Mouse (Mus musculus) adrenal gland, postnatal 10 days (tissue): Measurements from ENCODE around the gene Gm3286. TPM values are rescaled to one million over a fixed set of nuclear protein-coding genes. Genes with fewer than 3 reads are reported as not detected.
"Not testable (repeated sequence)": the region's sequence is repeated elsewhere in the genome, so short reads cannot be mapped to it uniquely, and the experiment has no call there.

ENCODE experiments used
- DNase-seq: peaks from one replicate; pipeline ENCODE4 v3.0.0; 2021; ENCODE audit warnings: mixed read lengths
- long read RNA-seq, 2 experiments: library from polyadenylated mRNA; stranded (forward); transcript quantifications; one replicate each; pipeline ENCODE4 v2.0.0; 2021
- total RNA-seq, 2 experiments: library from RNA; stranded (reverse); gene quantifications; 2 replicates each; pipeline ENCODE4 v1.2.3; 2021

The Gm3286 gene
- not detected for total RNA-seq
- long read RNA-seq, experiment 1, result 0 reads
- long read RNA-seq, experiment 2, result 0 reads

DNA sequence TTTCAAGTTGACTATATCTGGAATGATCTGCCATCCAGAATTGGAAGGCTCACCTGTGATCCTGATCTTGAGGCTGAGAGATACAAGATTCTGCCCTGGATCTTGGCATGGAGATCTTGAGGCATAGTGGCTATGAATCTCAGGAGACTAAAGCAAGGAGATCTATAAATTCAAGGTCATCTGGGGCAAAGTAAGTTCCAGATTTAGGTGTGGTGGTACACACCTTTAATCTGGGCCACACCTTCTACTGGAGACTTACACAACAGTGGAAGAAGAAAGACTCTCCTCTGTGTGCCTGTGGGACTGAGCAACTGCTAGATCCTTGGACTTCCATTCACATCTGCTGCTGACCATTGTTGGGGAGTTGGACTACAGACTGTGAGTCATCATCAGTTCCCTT is at the start of gene Gm3286:
Gm3286 (plus strand) TSS at position 301 of the 400 bp plus-strand sequence.
- DNase-seq, result not testable (repeated sequence)

Other genes with a start within 250 kb of the Gm3286 start
- gene Gm10424, start 238.0 kb upstream of the Gm3286 start, total RNA-seq, result not detected
- gene Gm3259, start 204.8 kb upstream of the Gm3286 start, total RNA-seq, result not detected
- not detected for gene D5Ertd577e, start 54.0 kb upstream of the Gm3286 start, total RNA-seq
- not detected for gene Gm7971, start 84.1 kb downstream of the Gm3286 start, total RNA-seq
- gene Gm7978, start 225.4 kb downstream of the Gm3286 start, total RNA-seq, result not detected
- gene Gm7982, start 231.3 kb downstream of the Gm3286 start, total RNA-seq, result not detected